Mouse (Mus musculus) left cerebral cortex, adult 2 months (tissue): ENCODE data around the gene Blm. TPM values are rescaled to one million over a fixed set of nuclear protein-coding genes. Genes with fewer than 3 reads are reported as not detected.

Experiments used
- DNase-seq, 2 experiments: peaks; one replicate each; pipeline ENCODE4 v3.0.0; 2021 to 2022; ENCODE audit warnings: low spot score in 2 of 2, mixed read lengths in 1 of 2; ENCODE audit errors: extremely low spot score in 1 of 2
- H3K27ac ChIP-seq: fragments of 200-600 bp; 2 replicates; pipeline ENCODE4 v1.8.1; 2022
- H3K4me3 ChIP-seq: fragments of 200-600 bp; 2 replicates; pipeline ENCODE4 v1.8.1; 2022
- CTCF ChIP-seq: fragments of 200-600 bp; IDR thresholded peaks from 2 replicates; pipeline ENCODE4 v1.8.1; 2022; ENCODE audit warnings: antibody characterized with exemption, mild to moderate bottlenecking, moderate library complexity
- intact Hi-C: fragments of 180-260 bp; cut with DNase I; formaldehyde crosslinking; loops from one replicate; pipeline ENCODE4 v1.15.1; 2025
- total RNA-seq, 2 experiments: library from RNA; stranded (reverse); gene quantifications; 2 replicates each; pipeline ENCODE4 v1.2.3; 2021

Gene Blm
- total RNA-seq, 2 experiments from 2014 or later: 2.9 to 6.9 TPM

DNA sequence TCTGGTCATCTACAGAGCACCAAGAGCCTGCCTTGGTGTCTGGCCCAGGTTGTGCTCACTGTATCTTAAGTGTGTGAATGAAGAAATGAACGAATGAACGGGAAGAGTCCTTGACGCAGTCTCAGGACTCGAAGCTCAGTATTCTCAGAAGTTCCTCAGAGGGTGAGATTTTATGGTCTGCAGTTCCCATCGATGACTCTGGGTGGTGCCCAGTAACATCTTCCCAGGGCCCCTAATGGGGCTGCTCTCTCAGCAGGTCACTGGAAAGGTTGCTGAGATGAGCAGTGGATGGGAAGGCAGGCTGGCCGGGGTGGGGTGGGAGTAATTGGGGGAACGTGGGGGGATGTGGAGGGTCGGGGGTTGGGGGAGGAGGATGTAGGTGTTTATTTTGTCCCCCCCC is 23.2 kb upstream of the Blm start:
- H3K27ac ChIP-seq: no peak overlapping the region
- no peak for DNase-seq
- intact Hi-C loops: no loop called here
- no peak overlapping the region for H3K4me3 ChIP-seq
- TF ChIP-seq CTCF: peak; percentile 30

DNA sequence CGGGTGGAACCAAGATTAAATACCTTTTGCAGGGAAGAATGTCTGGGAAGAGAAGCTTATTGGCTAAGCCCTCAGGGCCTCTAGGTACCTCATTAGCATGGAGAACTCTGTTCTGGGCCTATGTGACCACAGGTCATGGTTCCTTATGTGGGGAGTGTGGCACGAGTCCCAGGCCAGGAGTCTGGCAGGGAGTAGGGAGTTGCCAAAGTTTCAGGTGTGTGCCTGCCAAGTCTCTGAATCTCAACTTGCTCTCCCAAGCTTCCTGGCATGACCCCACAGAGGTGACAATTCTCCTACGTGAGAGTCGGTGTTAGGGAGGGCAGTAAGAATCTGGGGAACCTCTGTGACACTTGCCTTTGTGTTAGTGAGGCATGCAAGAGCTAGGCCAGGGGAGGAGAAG is 22.2 kb upstream of the Blm start:
- TF ChIP-seq CTCF: no peak
- no peak for DNase-seq

DNA sequence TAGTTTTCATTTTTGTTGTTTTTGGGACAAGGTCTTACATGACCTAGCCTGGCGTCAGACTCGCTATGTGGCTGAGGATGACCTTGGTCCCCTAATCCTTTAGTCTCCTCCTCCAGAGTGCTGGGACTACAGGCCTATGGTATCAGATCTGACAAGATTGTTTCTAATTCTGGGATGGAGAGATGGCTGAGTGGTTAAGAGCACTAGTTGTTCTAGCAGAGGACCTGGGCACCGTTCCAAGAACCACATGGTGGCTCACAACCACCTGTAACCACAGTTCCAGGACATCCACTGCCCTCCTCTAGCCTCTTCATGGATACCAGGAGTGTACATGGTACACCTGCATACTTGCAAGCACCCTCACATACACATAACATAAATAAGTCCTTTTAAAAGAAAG is 21.2 kb upstream of the Blm start:
- DNase-seq: no peak
- H3K4me3 ChIP-seq: no peak overlapping the region
- intact Hi-C loops: no loop called here
- H3K27ac ChIP-seq: no peak overlapping the region
- no peak for TF ChIP-seq CTCF

More for the DNA sequence above, 22.2 kb upstream of the Blm start:
- no peak overlapping the region for H3K4me3 ChIP-seq
- intact Hi-C loops: no loop called here
- no peak overlapping the region for H3K27ac ChIP-seq

DNA sequence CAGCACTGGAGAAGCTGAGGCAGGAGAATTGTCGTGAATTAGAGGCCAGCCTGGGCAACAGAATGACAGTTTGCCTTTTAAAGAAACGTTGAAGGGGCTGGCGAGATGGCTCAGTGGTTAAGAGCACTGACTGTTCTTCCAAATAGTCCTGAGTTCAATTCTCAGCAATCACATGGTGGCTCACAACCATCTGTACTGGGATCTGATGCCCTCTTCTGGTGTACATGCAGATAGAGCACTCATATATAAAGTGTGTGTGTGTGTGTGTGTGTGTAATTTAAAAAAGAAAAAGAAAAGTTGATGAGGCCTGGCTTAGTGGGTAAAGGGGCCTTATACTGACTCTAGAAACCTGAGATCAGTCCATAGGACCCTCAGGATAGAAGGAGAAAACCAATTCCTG is 20.2 kb upstream of the Blm start:
- no peak for DNase-seq
- TF ChIP-seq CTCF: peak; percentile 5
- Histone ChIP-seq H3K4me3 (no peak overlapping the region), H3K27ac (peak overlapping the region; percentile 16)
- intact Hi-C loops: no loop called here

DNA sequence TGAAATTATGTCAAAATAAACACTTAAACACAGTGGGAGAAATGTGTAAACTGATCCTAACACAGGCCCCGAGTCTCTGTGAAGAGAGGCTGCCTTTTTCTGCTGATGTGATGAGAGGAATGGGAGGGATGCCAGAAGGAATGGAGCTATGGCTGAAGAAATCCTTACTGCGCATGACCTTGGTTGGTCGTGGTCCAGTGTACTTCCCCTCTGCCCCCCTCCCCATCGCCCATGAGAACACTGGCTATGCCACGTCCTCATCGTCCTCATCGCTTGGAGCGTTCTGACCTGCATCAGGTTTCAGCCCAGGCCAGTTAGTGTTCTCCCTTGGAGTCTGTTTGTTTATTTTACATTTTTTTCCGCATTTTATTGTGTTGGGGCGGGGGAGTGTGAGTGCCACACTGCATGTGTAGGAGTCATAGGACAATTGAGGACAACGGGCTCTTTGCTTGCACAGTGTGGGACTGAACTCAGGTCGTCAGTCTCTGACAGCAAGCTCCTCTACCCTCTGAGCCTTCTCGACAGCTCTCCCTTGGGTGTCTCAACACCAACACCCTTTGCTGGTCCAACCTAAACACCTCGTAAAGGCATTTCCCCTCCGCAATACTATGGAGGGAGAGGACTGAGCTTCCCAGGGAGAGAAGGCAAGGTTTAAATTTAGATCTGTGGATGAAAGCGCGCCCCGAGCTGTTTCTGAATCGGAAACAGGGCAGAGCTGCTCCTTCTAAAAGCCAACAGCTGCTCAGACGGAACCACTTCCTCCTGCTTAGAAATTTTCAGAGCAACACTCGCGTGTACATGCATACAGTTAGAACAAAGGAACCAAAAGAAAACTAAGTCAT is 19.5 kb upstream of the Blm start:
- intact Hi-C loops: no loop called here
- no peak overlapping the region for H3K4me3 ChIP-seq
- peak in 1 of 2 experiments; percentile 14 for DNase-seq
- no peak for TF ChIP-seq CTCF
- H3K27ac ChIP-seq: peak overlapping the region; percentile 21

DNA sequence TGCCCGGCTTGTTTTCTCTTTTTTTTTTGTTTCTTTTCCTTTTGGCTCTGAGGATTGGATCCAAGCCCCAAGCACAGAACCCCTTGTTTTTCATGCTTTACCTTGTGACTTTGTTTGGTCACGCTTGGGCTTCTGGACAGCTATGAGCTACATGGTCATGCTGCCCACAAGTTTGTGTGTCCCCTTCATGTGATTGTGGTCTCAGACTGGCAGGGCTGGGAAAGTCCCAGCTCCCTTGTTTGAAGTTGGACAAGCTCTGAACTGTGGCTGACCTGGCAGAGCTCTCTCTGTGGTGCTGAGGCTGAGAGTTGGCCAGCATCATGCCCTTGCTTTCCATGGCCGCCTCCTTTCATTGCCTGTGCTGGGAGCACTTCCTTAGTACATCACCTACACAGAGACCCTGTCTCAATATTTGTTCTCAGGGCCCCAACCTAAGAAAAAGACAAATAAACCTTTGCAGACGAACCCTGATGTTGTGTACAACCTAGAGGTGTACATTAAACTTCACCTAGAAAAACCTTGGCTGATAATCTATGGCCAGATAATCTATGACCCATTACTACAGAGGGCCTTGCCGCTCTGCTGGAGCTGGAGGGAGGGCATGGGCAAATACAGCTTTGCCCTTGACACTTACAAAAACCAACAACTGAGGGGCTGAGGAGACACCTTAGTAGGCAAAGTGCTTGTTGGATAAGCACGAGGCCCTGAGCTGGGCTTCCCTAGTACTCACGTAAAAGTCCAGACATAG is 13.8 kb upstream of the Blm start:
- no peak for DNase-seq
- no peak for TF ChIP-seq CTCF
- intact Hi-C loops: no loop called here
- no peak overlapping the region for H3K4me3 ChIP-seq
- H3K27ac ChIP-seq: no peak overlapping the region

DNA sequence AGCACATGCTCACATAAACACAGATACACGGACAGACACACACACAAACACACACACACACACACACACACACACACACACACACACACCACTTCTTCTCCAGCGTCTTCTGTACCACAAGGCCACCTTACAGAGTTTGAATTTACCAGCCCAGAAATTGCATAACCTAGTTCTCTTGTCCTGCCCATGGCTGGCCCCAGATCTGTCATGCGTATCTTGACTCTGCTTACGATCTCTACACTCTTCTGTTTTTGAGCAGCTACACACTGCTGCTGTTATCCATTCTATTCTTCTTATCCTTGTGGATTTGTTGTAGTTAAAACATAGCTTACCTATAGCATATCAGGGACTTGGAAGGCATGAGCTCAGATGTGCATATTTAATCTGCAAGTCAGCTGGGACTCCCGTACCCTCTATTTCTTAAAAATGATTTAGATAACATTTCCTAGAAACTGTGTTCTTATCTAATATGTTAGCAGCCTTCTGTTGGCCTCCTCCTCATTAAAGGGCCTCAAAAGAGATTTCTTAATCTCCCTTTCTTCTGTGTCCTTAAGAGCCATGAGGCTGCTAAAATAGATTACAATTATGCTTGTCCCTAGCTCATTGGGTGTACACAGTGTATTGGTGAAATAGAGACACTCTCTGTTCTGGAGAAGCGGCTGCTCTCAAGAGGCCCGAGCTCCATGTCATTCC is 7.4 kb upstream of the Blm start:
- no peak for DNase-seq
- TF ChIP-seq CTCF: no peak
- Histone ChIP-seq H3K4me3 (no peak overlapping the region), H3K27ac (no peak overlapping the region)
- intact Hi-C loops: no loop called here

DNA sequence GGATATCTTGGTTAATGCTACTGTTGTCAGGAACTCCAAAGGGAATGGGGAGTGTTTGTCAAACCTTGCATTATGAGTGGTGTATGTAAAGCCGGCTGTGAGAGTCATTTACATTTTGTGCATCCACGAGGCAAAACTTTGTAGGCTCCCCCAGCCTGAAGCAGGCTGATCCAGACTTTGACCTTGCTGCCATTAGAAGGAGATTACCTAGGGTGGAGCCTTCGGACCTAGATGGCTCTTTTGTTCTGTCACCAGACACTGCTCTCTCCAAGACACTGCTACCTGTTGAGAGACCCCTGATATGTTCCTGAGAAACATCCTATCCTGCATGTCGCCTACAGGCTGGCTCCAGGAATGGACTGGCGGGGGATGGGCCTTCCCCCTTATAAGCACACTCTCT is 4.7 kb upstream of the Blm start:
- DNase-seq: no peak
- TF ChIP-seq CTCF: no peak
- intact Hi-C loops: loop anchor here (5.0 kb wide), 1 partner anchor 142 kb away; no protein-coding TSS in a partner anchor
- H3K27ac ChIP-seq: no peak overlapping the region
- H3K4me3 ChIP-seq: no peak overlapping the region

DNA sequence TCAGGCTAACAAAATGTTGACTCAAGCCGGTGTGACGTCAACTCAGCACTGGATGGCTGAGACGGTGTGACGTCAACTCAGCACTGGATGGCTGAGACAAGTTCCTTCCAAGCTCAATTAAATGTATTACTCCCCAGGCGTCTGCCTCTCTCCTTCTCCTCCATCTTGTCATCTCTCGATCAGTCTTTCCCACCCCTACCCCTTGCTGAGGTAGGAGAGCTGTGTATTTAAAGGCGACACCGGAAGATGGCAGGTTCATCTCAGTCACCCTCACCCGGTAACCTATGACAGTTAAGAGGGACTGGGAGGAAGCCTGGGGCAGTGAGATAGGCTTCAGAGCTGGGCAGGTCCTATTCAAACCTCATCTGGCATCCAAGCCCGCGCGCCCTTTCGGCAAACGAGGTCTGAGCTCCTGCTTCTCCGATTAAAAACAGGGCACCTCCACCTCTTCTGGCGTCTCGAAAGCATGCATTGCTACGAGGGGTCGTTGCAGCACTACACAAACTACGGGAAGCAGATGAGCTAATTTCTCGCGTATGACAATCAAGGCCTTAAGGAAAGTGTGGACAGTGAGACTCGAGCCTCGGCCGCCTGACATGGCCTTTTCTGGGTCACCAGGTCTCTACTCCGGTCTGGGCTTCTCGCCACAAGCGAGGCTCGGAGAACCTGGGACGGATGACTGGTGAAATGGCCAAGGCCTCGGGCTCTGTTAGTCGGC is 469 bp downstream of the Blm start:
- H3K4me3 ChIP-seq: peak overlapping the region; percentile 61
- no peak for TF ChIP-seq CTCF
- no peak for DNase-seq
- intact Hi-C loops: loop anchor here (5.0 kb wide), 1 partner anchor 137 kb away; no protein-coding TSS in a partner anchor
- H3K27ac ChIP-seq: peak overlapping the region; percentile 56

DNA sequence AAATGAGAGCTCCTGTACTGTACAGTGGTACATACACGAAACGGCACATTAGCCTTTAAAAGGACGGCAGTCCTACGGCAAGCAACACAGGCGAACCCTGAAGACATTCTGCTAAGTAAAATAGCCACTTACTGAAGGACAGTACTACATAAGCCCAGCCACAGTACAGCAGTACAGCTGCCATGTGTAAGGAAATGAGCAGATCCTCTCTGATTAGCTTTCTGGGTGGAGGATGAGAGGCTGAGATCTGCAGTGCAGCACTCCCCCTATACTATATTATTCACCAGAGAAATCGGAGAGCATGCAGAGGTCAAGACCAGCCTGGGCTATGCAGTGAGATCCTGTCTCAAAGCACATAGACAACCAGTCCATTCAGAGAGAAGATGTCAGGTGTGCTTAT is 3.8 kb downstream of the Blm start:
- no peak for DNase-seq
- Histone ChIP-seq H3K27ac (no peak overlapping the region), H3K4me3 (no peak overlapping the region)
- TF ChIP-seq CTCF: no peak
- intact Hi-C loops: no loop called here

DNA sequence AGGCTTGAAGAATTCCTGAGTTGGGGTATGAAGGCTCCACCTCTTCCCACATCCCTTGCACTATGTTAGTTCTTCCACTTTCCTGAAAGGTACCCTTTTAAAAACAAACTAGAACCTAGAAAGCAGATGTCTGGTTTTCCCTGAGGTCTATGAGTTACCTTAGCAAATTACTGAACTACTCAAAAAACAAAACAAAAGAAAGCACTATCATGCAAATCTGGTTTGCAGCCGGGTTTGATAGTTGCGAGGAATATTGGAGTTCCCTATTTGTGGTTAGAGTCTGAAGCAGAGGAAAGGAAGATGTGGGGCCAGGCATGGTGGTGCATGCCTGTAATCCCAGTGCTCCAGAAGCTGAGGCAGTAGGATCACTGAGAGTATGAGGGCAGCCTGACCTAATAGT is 4.3 kb downstream of the Blm start:
- Histone ChIP-seq H3K4me3 (no peak overlapping the region), H3K27ac (no peak overlapping the region)
- TF ChIP-seq CTCF: no peak
- intact Hi-C loops: no loop called here
- DNase-seq: no peak
